Mouse (Mus musculus) limb, embryonic 14.5 days (tissue): ENCODE data around the gene Usf1. TPM values are rescaled to one million over a fixed set of nuclear protein-coding genes. Genes with fewer than 3 reads are reported as not detected.
A peak's percentile ranks its signal among the peaks of the same experiment; 100 is the strongest.

ENCODE experiments used
- ATAC-seq: fragments of 200-750 bp; cut with Nextera tagmentation; 2 replicates; pipeline ENCODE4 v1.8.0; 2017; ENCODE audit warnings: low read depth, moderate number of reproducible peaks, moderate TSS enrichment; ENCODE audit not compliant: low FRiP score
- DNase-seq: peaks from one replicate; pipeline ENCODE4 v3.0.0-alpha.2; 2015; ENCODE audit warnings: low spot score
- H3K27ac ChIP-seq: fragments of 300-500 bp; sonication (generic); replicated peaks from 2 replicates; pipeline ENCODE4 v1.5.1; 2014; ENCODE audit warnings: low read depth, mild to moderate bottlenecking, low read length, moderate library complexity, mixed read lengths
- H3K27me3 ChIP-seq: fragments of 300-500 bp; sonication (generic); 2 replicates; pipeline ENCODE4 v1.6.1; 2014; ENCODE audit warnings: low read length, mixed read lengths; ENCODE audit not compliant: control insufficient read depth, insufficient read depth
- H3K36me3 ChIP-seq: fragments of 300-500 bp; sonication (generic); 2 replicates; pipeline ENCODE4 v1.6.1; 2014; ENCODE audit warnings: mild to moderate bottlenecking, low read length, moderate library complexity, mixed read lengths; ENCODE audit not compliant: control insufficient read depth, insufficient read depth
- H3K4me1 ChIP-seq: fragments of 300-500 bp; sonication (generic); 2 replicates; pipeline ENCODE4 v1.6.1; 2014; ENCODE audit warnings: antibody characterized with exemption, low read length, mixed read lengths; ENCODE audit not compliant: control insufficient read depth, insufficient read depth
- H3K4me2 ChIP-seq: fragments of 300-500 bp; sonication (generic); replicated peaks from 2 replicates; pipeline ENCODE4 v1.6.1; 2014; ENCODE audit warnings: low read depth, mild to moderate bottlenecking, low read length, moderate library complexity; ENCODE audit not compliant: severe bottlenecking
- H3K4me3 ChIP-seq: fragments of 300-500 bp; sonication (generic); replicated peaks from 2 replicates; pipeline ENCODE4 v1.5.1; 2014; ENCODE audit warnings: low read length
- H3K9ac ChIP-seq: fragments of 300-500 bp; sonication (generic); 2 replicates; pipeline ENCODE4 v1.6.1; 2014; ENCODE audit warnings: mild to moderate bottlenecking, low read depth, low read length, moderate library complexity; ENCODE audit not compliant: severe bottlenecking
- H3K9me3 ChIP-seq: fragments of 300-500 bp; sonication (generic); 2 replicates; pipeline ENCODE4 v1.6.1; 2016; ENCODE audit warnings: low read length; ENCODE audit not compliant: control insufficient read depth
- POLR2A ChIP-seq: fragments of 200-500 bp; IDR thresholded peaks from 2 replicates; pipeline ENCODE4 v1.8.0; 2012; ENCODE audit warnings: inconsistent platforms, mild to moderate bottlenecking, moderate library complexity, borderline replicate concordance; ENCODE audit not compliant: insufficient read depth, insufficient read length; ENCODE audit errors: extremely low read depth
- WGBS: fragments of 180-500 bp; shearing (Covaris S2); extraction: QIAGEN DNeasy Blood & Tissue Kit; methylation state at CpG from one replicate; pipeline ENCODE4 v1.1.7; 2014; 5-methylcytosine and 5-hydroxymethylcytosine counted together
- polyA plus RNA-seq, 2 experiments: library from polyadenylated mRNA; depleted of rRNA in 1 of 2; stranded (reverse) in 1 of 2; unstranded in 1 of 2; fragments of >200 nt; fragmentation: Nextera tagmentation in 1 of 2; extraction: Ambion mirVana in 1 of 2; gene quantifications; 2 replicates each; pipeline versions ENCODE4 v1.2.1 to v1.2.3; 2012 to 2014

Gene Usf1
- polyA plus RNA-seq, 2 experiments = 86.2 to 97.0 TPM

- Histone ChIP-seq H3K27me3 (peaks cover 24% of the 10 kb centered on the region), H3K4me1 (peaks cover 3% of the 10 kb centered on the region; the same call in 1 of the 2 replicates), H3K4me2 (no peak overlapping the region), H3K9me3 (no peaks in the 10 kb centered on the region), H3K27ac (no peak overlapping the region), H3K9ac (no peak overlapping the region), H3K36me3 (no peaks in the 10 kb centered on the region), H3K4me3 (no peak overlapping the region)
- ATAC-seq (no peak), DNase-seq (no peak)
- TF ChIP-seq POLR2A = no peak
- WGBS = 40% methylated on average over 8 of the region's 9 CpGs
Observed at GRCm38 (mm10) chr1:171375646-171376097, 35.4 kb upstream of the Usf1 start.

- H3K9me3 ChIP-seq = no peaks in the 10 kb centered on the region
- H3K4me1 ChIP-seq = peaks cover 3% of the 10 kb centered on the region; the same call in 1 of the 2 replicates
- no peak overlapping the region for H3K9ac ChIP-seq
- TF ChIP-seq POLR2A = no peak
- no peak overlapping the region for H3K4me2 ChIP-seq
- DNase-seq (no peak), ATAC-seq (no peak)
- 85% methylated on average over 6 of the region's 6 CpGs for WGBS
- no peak overlapping the region for H3K4me3 ChIP-seq
- peaks cover 21% of the 10 kb centered on the region for H3K27me3 ChIP-seq
- no peaks in the 10 kb centered on the region for H3K36me3 ChIP-seq
- H3K27ac ChIP-seq = no peak overlapping the region
Observed at GRCm38 (mm10) chr1:171378298-171378697, 32.8 kb upstream of the Usf1 start.

- H3K4me2 ChIP-seq = peak overlapping the region; percentile 41
- DNase-seq (peak; percentile 61), ATAC-seq (peak; percentile 56; the same call in 1 of the 2 replicates)
- no peaks in the 10 kb centered on the region for H3K36me3 ChIP-seq
- H3K9ac ChIP-seq = 0 out of 2 replicates have a peak overlapping the region, but pooled peaks have one; percentile 7
- 2% methylated on average over 31 of the region's 31 CpGs for WGBS
- peaks cover 21% of the 10 kb centered on the region for H3K27me3 ChIP-seq
- peak overlapping the region; percentile 22 for H3K4me3 ChIP-seq
- no peak overlapping the region for H3K27ac ChIP-seq
- no peaks in the 10 kb centered on the region for H3K9me3 ChIP-seq
- TF ChIP-seq POLR2A = no peak
- peaks cover 3% of the 10 kb centered on the region; the same call in 1 of the 2 replicates for H3K4me1 ChIP-seq
Observed at GRCm38 (mm10) chr1:171379935-171380599, 31.0 kb upstream of the Usf1 start.

GRCm38 (mm10) chr1:171382096-171382620 lies 29.0 kb upstream of the Usf1 start:
- H3K27ac ChIP-seq = no peak overlapping the region
- ATAC-seq = no peak
- DNase-seq = no peak
- H3K4me1 ChIP-seq = peaks cover 3% of the 10 kb centered on the region; the same call in 1 of the 2 replicates
- no peaks in the 10 kb centered on the region for H3K36me3 ChIP-seq
- H3K9me3 ChIP-seq = no peaks in the 10 kb centered on the region
- H3K9ac ChIP-seq = no peak overlapping the region
- no peak for TF ChIP-seq POLR2A
- H3K4me3 ChIP-seq = no peak overlapping the region
- H3K27me3 ChIP-seq = peaks cover 21% of the 10 kb centered on the region
- 86% methylated on average over 11 of the region's 11 CpGs for WGBS
- H3K4me2 ChIP-seq = no peak overlapping the region

- no peak for DNase-seq
- no peak for ATAC-seq
- H3K27ac ChIP-seq = no peak overlapping the region
- H3K4me3 ChIP-seq = no peak overlapping the region
- TF ChIP-seq POLR2A = no peak
- WGBS = 64% methylated on average over 9 of the region's 9 CpGs
- no peak overlapping the region for H3K4me2 ChIP-seq
- peaks cover 3% of the 10 kb centered on the region; the same call in 1 of the 2 replicates for H3K4me1 ChIP-seq
- no peaks in the 10 kb centered on the region for H3K36me3 ChIP-seq
- H3K27me3 ChIP-seq = peaks cover 17% of the 10 kb centered on the region
- H3K9ac ChIP-seq = no peak overlapping the region
- H3K9me3 ChIP-seq = no peaks in the 10 kb centered on the region
Observed at GRCm38 (mm10) chr1:171384361-171384760, 26.8 kb upstream of the Usf1 start.
